Mouse (Mus musculus): ENCODE measurements around the gene Csnk1e. TPM values are rescaled to one million over a fixed set of nuclear protein-coding genes. Genes with fewer than 3 reads are reported as not detected.
A peak's percentile ranks its signal among the peaks of the same experiment; 100 is the strongest.

Gene Csnk1e
- total RNA-seq, 2 experiments from 2014 or later = 43.1 to 43.9 TPM

DNA sequence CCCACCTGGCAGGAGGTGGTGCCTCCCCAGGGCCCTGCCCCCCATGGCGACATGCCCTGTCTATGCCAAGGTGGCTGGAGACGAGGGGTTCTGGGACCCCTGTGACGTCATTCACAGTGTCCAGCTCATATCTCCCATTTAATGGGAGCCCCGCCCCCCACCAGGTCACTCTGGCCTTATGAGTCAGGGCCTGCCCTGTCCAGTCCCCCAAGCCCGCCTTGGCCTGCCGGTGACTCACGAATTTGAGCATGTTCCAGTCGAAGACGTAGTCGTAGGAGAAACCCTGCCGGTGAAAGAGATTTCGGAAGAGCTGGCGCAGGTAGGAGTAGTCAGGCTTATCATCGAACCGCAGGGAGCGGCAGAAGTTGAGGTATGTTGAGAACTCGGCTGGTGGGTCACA is 30.8 kb downstream of the Csnk1e start:
- DNase-seq = no peak

DNA sequence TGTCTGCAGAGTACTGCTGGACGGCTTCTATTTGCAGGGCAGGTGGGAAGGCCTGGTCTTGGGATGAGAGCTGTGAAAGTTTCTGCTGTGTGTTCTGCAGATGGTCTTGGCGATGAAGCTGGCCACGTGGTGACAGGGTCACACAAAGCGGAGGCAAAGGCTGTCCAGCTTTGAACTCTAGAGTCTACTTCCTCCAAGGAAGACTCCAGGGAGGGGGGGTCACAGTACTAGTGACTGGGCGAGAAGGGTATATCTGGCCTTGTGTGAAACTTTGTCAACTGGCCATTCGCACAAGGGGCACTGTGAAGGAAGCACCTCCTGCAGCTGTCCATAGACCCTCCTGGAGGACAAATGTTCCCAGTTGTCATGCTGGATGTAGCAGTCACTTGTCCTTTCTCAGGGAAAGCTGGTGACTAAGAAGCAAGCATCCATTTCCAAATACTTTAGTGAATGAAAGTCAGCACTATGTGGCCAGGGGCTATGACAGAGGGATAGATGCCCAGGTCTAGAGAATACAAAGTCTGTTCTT is 32.6 kb downstream of the Csnk1e start:
- DNase-seq = no peak

DNA sequence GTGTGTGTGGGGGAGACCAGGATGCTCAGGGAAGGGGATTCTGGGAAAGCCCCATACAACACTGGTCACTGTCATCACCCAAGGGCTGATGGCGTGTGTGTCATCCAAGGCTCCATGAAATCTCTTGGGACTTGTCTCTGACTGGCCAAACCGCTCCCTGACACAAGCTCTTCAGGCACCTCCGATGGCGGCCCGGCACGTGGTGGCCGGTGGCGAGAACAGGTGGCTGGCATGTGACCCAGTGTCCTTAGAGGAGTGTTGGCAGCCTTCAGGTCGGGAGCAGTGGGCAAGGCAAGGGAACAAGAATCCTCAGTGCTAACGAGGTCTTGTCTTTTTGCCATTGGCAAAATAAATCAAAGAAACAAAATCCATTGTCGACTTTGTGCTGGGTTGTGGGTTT is 36.7 kb downstream of the Csnk1e start:
- DNase-seq = no peak

DNA sequence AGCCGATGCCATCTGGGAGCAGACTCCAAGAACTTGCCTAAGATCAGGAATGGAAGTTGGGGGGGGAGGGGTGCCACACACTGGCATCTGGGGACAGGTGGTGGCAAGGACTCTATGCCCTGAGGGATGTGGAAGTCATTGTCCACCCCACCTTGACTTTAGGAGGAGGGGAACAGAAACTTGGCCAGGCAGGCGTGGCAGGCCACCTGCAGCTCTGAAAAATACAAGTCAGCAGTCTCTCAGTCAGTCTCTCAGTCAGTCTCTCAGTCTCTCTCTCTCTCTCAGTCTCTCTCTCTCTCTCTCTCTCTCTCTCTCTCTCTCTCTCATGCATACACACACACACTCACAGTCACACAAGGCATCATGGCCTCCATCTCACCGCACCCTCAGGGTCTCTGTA is 37.1 kb downstream of the Csnk1e start:
- DNase-seq = no peak

DNA sequence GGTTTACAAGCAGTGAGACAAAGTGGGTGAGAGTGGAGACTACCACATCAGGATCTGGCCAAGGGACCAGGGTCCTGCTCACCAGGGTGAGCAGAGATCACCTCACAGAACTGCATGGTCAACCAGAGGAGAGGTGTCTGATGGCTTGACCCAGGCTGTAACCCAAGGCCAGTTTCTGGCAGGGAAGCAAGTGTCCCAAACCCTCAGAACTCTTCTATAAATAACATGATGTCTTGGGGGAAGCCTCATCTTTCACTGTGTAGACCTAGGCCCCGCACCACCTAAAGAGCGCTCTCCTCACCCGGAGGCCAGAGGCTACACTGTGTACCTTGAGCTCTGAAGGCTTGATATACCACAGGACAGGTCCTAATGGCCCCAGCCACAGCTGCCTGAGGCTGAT is 38.0 kb downstream of the Csnk1e start:
- peak; percentile 70 for DNase-seq

DNA sequence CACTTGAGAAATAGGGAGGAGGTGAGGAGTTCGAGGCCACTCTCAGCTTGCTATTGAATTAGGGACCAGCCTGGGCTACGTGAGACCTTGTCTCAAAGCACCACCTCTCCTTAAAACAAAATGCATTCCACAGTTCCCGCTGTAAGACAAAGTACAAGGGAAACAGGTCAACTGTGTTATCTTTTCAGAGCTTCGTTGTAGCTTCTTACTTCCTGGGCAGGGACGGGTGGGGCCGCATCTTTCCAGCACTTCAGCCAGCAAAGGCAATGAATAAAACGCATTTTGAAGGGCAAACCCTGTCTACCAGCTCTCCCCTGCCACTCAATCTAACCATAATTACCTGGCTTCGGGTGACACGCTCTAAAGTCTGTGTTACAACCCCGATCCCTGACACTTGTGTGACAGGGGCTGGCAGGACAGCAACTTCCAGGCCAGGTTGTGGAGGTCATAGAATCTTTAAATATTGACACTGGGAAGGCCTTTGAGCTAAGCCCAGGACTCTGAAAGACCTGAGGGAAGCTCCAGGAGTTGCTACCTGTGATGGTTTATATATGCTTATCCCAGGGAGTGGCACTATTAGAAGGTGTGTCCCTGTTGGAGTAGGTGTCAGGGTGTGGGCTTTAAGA is 38.8 kb downstream of the Csnk1e start:
- no peak for DNase-seq

DNA sequence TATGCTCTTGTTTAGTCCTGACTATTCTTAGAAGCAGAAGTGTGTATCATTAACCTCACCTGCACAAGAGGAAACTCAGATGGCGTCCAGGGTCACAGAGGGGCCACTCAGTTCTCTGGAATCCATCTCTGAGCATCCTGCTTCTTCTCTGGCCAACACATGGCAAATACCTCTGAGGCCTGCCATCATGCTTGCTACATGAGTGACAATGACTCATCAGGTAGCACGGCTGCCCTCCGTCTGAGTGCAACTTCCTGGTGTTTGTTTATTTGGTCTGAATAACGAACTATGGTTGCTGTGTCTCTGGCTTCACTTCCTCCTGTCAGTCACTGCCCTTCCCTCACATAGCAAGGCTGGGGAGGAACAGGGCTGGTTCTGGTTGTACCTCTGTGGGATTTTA is 40.9 kb downstream of the Csnk1e start:
- no peak for DNase-seq

DNA sequence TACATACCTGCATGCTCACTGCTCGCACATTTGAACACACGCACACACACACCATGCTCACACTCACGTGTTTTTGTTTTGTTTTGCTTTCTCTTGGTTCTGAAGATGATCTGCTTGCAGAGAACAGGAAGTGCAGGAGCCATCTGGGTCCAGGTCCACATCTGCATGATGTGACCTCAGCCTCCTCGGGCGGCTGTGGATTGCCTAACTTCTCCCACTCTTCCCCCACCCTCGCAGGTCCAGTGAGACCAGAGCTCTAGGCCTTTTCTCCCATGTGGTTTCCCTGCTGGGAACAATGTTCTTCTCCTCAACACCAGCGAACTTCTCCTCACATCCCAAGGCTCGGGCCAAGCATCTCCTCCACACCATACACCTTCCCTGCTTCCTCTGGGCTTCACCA is 41.6 kb downstream of the Csnk1e start:
- no peak for DNase-seq

DNA sequence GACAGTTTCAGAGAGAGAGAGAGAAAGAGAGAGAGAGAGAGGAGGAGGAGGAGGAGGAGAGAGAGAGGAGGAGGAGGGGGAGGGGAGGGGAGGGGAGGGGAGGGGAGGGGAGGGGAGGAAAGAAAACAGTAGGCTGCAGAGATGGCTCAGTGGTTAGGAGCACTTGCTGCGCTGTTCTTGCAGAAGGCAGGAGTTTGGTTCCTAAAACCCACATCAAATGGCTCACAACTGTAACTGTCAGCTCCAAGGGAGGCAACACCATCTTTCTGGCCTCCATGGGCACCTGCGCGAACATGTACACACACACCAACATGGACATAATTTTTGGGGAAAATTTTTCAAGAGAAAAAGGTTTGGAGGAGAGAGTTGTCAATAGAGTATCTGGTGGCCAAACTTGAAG is 42.2 kb downstream of the Csnk1e start:
- DNase-seq = no peak

DNA sequence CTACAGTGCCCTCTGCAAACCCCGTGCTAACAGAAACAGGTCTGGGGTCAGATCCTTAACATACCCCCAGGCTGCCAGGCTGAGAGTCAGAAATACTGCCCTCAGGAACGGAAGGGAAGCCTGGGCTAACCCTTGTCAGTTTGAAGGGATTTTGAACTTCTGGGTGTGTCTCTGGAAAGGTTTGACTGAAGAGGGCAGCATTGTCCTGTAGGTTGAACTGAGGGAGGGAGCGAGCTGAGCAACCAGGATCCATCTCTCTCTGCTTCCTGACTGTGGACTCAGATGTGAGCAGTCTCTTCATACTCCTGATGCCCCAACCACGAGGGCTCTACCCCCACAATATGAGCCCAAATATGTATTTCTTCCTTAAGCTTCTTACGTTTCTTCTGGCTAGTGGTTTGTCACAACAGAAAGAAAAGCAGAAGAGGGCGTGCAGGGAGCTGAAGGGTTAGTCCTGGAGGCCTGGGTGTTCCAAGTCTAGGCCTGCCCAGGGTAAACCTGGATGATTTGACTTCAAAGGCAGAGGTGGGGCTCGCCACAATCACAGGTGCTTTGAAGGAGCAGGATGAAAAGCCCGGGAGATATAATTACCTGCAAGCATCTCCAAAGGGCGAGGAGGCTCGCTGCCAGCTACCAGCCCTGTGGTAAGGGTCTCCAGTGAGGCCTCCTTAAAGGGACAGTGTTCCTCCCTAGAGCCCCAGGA is 43.9 kb downstream of the Csnk1e start:
- DNase-seq = no peak

DNA sequence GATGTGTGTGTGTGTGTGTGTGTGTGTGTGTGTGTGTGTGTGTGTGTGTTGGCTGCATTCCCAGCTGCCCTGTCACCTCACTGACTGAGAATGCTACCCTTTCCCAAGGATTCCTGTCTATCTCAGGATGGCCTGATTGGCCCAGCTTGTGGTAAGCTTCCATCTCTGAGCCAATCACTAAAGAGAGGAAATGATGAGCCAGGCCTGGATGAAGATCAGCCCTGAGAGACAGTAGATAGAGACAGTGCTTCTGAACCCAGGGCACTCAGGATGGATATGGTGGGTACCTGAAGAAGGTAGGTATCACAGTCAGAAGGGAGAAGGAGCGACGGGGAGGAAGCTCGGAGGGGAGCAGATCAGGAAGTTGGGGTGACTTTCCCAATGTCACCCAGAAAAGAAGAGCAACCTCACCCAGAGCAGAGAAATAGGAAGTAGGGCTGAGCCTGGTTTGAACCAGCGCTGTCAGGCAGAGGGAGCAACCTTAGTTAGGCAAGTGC is 46.2 kb downstream of the Csnk1e start:
- no peak for DNase-seq

DNA sequence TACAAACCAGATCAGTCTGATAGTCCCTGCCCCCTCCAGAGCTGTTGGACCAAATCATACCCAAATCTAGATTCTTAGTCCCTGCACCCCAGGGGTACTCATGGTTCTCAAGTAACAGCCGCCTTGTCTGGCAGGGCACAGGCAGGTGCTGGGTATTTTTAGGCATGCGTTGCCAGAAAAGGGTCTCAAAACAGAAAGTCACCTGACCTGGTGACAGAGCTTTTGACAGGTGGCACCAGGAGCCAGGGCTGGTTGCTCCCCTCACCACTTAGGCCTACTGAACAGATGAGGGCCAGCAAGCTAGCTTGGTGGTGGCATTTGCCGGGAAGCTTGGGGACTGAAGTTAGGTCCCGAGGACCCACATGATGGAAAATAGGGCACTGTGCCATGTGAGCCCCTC is 48.8 kb downstream of the Csnk1e start:
- no peak for DNase-seq

DNA sequence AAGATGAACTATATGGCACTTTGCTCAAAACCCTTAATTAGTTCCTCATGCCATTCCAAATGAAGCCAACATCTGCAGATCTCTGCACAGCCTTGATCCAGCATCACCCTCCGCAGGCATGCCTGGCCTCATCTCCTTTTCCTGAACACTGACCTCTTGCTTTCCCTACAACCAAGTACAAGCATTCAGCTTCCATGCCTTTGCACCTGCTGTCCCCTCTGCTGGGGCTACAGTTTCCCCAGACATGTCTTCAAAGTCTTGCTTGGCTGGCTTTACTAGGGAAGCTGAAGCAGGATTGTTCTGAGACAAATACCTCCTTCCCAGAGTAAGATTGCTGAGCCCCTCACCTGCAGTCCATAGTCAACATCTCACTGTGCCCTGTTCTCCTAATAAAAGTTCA is 51.1 kb downstream of the Csnk1e start:
- DNase-seq = no peak

DNA sequence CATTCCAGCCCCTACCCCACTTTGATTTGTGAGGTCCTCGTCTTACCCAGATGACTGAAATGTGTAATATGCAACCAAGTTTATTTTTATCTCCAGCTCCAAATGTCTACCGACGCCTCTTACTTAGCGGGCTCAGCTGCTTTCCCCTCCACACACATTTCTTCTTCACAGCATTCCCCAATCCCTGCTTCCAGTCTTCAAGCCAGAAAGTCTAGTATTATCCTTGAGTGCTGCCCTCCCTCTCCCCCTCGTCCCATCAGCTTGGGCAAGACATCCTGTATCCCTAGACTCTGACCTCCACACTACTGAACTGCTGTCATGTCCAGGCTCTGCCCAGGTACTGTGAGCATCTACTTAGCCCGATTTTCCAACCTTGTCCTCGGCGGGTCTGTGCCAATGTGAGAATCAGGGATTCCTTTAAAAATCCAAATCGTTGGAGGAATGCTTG is 51.6 kb downstream of the Csnk1e start:
- DNase-seq = no peak

DNA sequence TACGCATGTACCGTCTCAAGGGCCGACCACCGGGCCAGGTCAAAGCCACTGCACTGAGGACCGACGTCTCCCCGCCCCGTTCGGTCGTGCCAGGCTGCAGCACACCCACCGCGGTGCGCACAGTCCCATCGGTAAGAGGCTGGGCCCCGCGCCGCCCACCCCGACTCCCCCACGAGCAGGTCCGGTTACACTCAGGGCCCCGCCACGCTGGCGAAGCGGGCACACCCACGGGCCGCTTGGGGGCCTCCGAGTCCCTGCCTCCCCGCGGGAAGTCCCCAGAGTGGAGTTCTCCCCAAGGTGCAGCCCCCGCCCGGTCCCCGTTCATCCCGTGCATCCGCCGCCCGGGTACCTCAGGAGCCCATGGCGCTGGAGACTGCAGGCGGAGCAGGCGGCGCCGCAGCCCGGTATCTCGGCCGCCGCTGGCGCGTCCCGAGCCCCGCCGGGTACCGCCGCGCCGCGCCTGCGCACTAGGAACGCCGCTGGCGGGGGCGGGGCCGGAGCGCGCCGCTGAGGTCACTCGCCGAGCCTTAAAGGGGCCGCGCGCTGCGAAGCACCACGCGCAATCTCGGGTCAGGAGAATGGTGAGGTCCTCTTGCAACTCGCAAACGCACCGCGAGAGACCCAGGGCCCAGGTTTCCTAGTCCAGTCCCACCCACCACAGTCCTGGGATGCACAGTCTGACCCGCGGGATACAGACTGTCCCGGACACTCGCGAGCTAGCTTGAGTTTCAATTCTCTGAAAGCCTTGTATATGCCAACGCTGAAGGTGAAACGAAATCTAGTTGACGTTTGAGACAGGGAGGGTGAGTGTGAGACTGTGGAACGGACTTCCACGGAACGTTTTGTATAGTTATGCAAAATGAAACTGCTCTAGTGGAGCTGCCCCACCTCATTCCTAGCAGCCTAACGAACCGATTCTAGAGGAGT is 52.3 kb downstream of the Csnk1e start, which contains the start of gene Tmem184b:
Gene Tmem184b, minus strand, starts transcription at position 734 of the 927 bp plus-strand sequence.
- peak; percentile 86 for DNase-seq

DNA sequence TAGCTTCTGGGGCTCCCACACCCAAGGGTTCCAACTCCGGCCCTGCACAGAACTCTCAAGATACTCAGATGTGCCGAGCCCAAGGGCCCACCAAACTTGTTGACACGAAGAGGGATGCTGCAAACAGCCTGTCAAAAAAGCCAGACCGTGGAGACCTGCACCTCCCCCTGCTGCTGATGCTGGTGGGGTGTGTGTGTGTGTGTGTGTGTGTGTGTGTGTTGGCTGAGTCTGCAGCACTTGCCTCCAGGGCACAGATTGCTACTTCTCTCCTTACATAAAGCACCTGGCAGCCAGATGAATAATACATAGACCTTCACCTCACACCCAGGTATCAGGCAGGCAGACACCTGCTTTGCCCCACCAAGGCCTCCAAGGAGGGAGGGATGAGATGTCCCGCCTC is 53.2 kb downstream of the Csnk1e start:
- DNase-seq = no peak

DNA sequence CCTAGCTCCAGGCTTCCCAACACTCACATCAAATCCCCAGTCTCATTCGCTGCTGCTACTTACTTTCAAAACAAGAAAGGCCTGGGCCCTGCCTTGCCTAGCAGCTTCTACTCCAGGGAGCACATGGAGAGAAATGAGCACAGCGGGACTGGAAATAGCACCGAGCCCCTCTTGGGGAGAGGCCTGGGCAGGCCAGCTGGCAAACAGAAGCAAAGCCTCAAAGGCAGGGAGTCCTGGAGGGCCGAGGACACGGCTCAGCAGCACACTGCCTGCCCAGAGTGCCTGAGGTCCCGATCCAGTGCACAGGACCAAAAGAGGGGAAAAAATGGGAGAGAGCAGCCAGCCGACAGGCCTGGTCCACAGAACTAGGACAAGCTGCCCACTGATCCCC is 54.4 kb downstream of the Csnk1e start:
- peak; percentile 60 for DNase-seq

DNA sequence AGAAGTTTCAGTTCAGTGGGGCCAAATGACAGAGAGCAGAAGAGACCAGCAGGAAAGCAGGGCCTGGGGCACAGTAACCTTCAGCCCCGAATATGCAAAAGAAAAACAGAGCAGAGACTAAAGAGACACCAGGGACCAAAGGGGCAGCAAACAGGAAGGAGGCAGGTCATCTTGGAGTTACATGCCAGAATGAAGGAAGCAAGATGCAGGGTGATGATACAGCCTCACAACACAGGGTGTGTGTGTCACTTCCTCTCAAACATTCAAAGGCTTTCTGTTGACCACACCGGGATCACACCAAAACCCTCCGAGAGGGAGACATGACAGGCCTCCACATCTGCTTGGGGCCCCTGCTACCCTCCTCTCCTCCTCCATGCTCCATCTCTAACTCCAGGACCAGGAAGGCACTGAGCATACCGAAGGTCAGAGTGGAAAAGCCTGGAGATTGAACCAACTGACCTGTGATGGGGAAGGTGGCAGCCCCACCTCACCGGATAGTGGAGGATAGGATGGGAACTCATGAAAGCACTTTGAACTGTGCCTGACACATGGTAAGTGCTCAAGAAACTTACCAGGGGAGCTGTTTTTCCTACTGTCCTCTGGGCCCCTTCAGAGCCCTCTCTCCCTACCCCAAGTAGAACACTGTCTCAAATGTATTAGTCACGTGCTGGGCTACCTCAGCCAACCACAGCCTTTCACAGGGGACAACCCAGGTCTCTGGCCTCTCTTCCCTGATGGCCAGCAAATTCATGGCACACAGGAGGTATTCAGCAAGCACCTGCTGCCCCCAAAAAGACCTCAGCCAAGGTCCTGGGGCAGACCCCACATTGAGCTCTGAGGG is 55.0 kb downstream of the Csnk1e start:
- DNase-seq = no peak

DNA sequence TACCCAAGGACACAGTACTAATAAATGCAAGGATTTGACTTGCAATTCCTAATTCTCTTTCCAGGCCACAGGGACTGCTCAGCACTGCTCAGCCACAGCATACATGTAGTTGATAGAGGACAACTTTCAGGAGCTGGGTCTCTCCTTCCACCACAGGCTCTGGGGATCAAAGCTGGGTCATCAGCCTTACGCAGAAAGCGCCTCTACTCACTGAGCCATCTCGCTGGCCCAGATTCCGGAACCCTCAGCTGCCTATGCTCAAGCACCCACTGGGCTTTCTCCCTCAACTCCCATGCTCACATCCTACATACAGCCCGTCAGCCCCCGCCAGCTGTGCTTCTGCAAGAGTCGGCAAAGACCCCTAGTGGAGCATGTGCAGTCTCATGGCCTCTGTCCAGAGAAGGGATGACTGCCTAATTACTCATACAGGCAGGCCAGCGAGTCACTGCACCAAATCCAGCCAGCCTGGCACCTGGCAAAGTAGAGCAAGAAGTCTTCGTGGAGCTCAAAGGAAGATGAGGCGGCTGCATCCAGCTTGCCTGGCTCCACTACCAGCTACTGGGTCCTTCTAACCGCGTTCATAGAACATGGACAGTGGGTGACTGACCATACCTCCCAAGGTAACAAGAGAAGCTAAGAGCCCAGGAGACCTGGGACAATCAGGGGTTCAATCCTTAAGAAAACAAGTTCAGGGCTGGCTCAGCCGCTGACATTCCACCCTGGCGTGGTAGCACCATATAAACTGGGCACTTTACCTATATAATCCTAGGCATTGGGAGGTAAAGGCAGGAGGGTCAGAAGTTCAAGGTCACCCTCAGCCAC is 55.9 kb downstream of the Csnk1e start:
- no peak for DNase-seq

DNA sequence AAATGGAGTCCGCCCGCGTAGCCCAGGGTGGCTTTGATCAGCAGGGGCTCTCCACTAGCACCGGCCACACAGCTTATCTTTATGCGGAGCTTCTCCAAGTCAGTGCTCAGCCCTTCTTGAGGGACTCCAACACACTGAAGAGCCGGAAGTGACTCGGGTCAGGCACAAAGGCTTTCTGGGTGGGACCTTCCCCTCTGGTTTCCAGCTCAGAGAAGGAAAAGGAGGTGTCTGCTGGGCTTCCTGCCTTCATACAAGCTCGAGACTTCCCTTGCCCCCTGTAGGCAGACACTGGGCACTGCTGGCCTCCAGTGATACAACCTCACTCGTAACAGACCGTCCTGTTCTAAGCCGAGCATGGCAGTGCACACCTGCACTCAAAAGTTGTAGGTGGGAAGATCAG is 58.6 kb downstream of the Csnk1e start:
- no peak for DNase-seq

DNA sequence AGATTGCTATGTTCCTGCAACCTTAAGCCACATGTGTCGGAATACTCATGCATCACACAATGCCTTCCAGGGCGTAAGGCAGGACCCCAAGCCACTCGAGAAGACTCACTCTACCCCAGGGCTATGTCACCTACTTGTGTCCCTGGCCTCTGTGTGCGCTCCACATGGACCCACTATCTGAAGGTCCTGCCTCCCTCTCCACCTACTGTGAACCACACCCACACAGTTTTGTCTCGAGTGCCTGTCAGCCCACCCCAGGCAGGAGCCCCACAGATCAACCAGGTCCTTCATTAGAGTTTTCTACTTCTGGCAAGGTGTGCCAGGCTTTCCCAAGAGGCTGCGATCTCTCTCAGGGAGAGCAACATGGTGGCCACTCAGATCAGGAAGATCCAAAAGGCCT is 60.1 kb downstream of the Csnk1e start:
- DNase-seq = no peak

All from gastrocnemius, postnatal 25 days (tissue).